Mouse (Mus musculus) T-helper 2 cell (primary cell): ENCODE results near the gene Senp3.
"Not testable (repeated sequence)": the region's sequence is repeated elsewhere in the genome, so short reads cannot be mapped to it uniquely, and the experiment has no call there.

Source experiments
- in situ Hi-C: fragments of 300-600 bp; cut with MboI, MseI; formaldehyde crosslinking; loops from one replicate; pipeline ENCODE4 v1.15.1; 2025; ENCODE audit warnings: high pct_unique_total_duplicates

Gene Senp3

GRCm38 (mm10) chr11:69655264-69656064 lies 26.4 kb downstream of the Senp3 start, which contains the start of gene Sox15:
Sox15 (plus strand) TSS chr11:69655314.
- in situ Hi-C loops, result no loop called here

- in situ Hi-C loops, result no loop called here
Measured at GRCm38 (mm10) chr11:69654760-69655159, 27.1 kb downstream of the Senp3 start.

GRCm38 (mm10) chr11:69653399-69653798 lies 28.5 kb downstream of the Senp3 start:
- in situ Hi-C loops, result no loop called here

GRCm38 (mm10) chr11:69645860-69646259 lies 36.0 kb downstream of the Senp3 start:
- in situ Hi-C loops, result no loop called here

- in situ Hi-C loops, result no loop called here
Measured at GRCm38 (mm10) chr11:69635471-69635870, 46.4 kb downstream of the Senp3 start.

- in situ Hi-C loops, result no loop called here
Measured at GRCm38 (mm10) chr11:69633128-69633866, 48.6 kb downstream of the Senp3 start.

- in situ Hi-C loops, result no loop called here
Measured at GRCm38 (mm10) chr11:69632284-69633089, 49.4 kb downstream of the Senp3 start, which contains the start of gene Fxr2. Fxr2 (plus strand) TSS chr11:69632990.

GRCm38 (mm10) chr11:69629802-69630201 lies 52.1 kb downstream of the Senp3 start:
- in situ Hi-C loops, result no loop called here

- in situ Hi-C loops, result no loop called here
Measured at GRCm38 (mm10) chr11:69628286-69628685, 53.6 kb downstream of the Senp3 start.

- in situ Hi-C loops, result not testable (repeated sequence)
Measured at GRCm38 (mm10) chr11:69624339-69624738, 57.5 kb downstream of the Senp3 start.
